Mouse (Mus musculus): ENCODE data around the gene Emcn.

The Emcn gene

DNA sequence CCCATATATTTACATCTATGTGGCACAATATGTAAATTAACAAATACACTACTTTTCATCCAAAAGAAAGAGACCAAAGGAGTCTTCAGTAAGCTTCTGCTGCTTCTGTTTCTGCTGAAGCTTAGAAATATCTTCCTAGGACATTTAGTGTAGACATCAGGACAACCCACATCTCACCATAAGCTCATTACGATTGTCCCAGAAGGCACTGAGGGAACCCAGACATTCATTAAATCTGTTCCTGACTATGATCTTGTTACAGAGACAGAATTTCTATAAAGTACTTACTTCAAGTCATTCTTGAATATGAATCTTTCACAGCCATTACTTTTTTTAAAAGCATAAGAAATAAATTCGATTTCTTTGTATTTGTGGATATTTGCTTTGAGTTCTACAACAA, 41.4 kb downstream of the Emcn start:
- no peak for DNase-seq (ENCODE audit: inconsistent age in 2 of 2, low spot score in 1 of 2)

DNA sequence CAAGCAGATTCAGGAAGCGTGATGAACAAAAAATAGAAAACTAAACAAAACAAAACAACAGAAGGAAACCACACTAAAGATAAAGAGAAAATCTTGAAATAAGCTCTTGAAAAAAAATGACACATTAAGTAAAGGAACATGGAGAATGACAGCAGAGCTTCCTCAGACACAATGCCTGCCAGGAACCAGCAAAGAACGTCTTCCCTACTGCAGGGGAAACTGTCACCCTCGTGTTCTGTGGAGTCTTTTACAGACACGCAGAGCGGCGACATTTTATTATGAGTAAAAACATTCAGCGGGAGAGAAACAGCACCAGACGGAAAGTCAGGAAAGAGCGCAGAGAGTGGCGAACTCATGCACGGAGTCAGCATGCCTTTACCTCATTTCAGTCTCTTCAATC, 54.7 kb downstream of the Emcn start:
- no peak for DNase-seq (ENCODE audit: inconsistent age in 2 of 2, low spot score in 1 of 2)

DNA sequence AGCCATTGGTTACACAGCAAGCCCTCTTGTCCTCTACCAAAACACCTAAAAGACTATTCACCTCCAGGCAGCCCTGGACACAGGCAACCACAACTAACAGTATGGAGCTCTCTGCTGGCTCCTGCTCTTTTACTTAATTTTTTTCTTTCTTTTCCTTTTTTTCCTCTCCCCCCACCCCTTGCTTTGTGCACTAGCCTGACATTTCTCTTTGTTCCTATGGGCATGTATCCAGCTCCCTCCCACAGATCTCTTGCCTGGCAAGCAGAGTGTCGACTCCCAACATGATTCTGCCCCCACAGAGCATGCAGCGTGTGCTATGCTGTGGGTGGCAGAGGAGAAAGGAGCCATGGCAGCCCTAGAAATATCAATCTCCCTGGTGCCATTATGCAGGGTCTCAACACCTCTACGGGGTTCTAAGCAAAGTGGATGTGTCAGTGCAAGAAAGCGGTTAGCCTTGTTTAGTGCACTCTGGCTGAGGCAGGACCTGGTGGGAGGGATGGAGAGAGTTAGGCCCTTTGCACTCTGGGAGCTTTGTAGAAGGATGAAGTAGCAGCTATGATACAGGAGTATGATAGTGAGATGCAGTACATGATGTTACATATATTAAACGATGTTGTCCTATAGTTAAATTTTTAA, 74.7 kb downstream of the Emcn start:
- peak in 1 of 2 experiments; percentile 14 for DNase-seq (ENCODE audit: inconsistent age in 2 of 2, low spot score in 1 of 2)

DNA sequence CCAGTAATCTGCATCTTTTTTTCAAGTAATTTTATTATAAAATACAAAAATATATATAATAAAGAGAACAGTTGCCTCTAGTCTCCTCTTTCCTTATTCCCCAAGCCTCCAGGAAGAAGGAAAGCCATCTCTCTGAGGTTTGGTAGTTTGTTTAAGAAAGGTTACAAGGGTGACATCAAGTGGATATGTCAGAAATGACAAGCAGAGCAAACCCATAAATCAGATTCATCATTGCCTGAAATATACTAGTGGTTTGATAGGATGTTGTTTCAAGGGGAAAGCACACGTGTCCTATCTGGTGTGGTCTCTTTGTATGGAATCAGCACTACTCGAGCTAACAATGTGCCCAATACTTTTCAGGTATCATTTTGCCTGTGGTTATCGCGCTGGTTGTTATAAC, 77.8 kb downstream of the Emcn start:
- DNase-seq (ENCODE audit: inconsistent age in 2 of 2, low spot score in 1 of 2): peak in 1 of 2 experiments; percentile 19

DNA sequence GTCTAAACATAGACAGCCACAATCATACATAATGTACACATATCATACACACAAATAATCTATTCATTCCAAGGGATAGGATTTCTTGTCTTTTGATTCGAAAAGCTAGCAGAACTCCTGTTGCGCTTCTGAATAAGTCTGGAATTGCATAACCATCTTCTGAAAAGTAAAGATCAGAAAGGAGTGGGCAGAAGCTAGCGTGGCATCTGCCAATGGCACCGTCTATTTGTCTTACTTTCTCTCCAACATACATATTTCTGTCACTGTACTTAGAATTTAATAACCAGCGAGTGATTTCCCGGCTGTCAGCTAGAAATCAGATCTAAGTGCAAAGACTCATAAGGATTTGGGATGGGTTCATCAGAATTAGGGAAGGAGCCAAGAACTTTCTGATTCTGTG, 88.6 kb downstream of the Emcn start:
- DNase-seq (ENCODE audit: inconsistent age in 2 of 2, low spot score in 1 of 2): no peak

DNA sequence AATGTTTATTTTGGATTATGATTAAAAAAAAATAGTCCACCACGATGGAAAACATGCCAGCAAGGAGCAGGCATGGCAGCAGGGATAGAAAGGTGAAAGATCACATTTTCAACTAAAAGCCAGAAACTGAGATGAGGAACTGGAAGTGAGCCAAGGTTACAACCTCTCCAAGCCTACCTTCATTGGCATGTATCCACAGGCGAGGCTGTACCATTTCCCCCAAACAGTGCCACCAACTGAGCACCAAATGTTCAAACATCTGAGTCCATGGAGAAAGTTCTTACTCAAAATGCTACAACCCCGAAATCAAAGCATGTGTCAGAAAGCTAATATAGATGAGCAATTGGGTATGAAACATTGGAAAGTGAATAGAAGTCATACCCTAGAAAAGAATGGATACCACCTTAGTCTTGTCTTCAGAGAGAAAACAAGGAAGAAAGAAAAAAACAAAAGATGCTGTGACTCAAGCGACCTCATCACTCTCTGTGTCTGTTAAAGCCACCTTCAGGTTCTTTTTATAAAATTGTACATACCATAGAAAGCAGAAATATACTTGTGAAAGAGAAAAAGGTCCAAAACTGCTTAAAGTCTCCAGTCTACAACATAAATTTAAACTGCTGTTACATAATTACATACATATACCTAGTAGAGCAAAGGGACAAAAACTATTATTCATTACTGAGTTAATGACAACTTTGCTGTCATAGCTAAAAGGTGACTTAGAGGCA, 124.2 kb downstream of the Emcn start:
- DNase-seq (ENCODE audit: inconsistent age in 2 of 2, low spot score in 1 of 2): no peak

DNA sequence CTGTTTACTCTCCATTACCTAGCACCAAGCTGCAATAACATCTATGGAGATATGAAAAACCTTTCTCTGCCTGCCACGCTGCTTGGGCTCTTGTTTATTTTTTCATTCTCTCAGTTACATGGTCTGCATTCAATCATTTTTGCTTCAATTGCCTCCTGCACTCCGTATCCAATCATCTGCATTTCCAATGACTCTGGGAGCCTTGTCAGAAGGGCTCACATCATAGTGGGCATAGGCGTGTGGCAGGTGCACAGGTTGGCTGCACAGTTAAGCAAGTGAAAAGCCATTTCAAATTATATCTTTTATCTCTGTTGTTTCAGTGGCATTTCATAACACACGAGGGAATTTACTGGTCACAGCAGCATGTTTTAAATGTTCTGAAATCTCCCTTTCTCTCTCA, 125.1 kb downstream of the Emcn start:
- DNase-seq (ENCODE audit: inconsistent age in 2 of 2, low spot score in 1 of 2): no peak

DNA sequence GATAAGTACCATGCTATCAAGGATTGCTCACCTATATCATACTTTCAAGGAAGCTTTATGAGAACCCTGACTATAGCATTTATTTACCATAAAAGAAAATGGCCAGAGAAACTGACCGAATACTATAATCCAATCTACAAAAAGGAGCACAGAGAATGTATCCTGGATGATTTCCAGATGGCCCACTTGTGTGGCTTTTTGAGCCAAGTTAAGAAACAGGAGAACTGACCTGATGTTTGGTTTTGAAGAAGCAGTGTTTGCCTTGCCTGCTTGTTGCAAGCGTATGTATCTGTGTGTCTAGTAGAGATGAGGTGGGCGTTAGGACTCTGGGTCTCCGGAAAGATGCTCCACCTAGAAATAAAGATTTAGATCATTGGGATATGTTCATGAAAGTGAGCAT, 125.9 kb downstream of the Emcn start:
- DNase-seq (ENCODE audit: inconsistent age in 2 of 2, low spot score in 1 of 2): no peak

DNA sequence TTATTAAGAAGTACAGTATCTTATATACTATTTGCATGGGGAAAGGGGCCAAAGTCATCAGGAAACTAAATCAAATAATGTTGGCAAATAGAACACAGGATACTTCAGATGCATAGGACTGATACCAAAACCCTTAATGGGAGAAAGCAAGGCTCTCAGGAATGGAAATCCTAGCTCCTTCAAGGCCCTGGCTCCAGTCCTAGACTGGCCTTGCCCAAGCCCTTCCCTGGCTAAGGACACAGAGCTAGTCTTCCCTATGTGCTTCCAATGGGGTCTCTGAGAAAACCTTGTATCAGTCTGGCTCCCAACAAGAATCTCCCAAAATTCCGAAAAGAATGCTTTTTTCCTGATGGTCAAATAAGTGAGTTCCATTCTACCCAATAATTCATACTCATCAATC, 126.5 kb downstream of the Emcn start:
- no peak for DNase-seq (ENCODE audit: inconsistent age in 2 of 2, low spot score in 1 of 2)

DNA sequence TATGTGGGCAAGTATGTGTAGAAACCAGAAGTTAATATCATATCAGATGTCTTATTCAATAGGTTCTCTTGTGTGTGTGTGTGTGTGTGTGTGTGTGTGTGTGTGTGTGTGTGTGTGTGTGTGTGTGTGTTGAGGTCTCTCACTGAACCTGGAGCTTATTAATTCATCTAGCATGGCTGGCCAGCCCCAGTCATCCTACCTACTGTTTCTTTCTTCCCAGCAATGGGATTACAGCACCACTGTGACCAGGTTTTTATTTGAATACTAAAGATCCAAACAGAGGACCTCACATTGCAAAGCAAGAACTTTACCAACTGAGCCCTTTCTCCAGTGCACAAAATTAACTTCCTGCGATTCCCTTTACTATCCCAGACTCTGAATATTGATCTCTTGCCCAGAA, 131.3 kb downstream of the Emcn start:
- DNase-seq (ENCODE audit: inconsistent age in 2 of 2, low spot score in 1 of 2): no peak

DNA sequence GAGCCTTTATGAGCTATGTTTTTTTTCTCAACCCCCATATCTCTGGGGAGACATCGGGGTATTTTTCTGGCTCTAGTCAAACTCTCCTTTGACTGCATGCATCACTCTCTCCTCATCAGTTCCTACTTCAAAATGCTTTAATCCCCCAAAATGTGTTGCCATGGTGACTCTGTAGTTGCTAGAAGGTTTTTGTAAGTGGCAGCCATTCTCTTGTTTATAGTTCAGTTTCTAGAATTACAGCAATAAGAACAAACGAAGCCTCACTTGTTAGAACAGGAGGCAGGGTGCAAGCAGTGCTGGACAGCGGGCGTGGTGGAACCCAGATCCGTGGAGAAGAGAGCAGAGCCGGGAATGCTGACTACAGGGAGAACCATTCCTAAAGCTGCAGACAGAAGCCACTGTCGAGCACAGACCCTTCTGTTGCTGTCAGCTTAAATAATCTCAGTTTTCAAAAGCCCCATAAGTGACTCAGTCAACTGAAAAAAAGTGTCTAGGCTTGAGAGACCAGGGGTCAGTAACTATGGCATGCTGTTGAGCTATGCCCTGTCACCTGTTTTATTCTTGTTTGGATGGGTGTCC, 139.0 kb downstream of the Emcn start:
- DNase-seq (ENCODE audit: inconsistent age in 2 of 2, low spot score in 1 of 2): no peak

DNA sequence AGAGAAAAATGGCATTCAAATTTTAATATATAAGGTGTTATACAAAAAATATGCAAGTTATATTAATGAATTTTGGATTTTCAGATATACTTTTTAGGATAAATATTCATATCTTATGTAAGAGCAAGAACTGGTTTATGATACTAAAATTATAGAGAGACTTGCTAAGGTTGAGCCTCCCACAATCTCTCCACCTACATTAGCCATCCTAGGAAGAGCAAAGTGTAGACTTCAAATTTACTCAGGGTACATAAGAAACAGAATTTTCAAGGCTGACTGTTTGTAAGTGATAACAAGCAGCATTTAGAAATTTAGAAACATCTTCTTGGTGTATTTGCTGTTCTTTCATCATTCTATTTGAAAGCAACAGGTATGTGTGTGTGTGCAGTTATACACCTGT, 140.3 kb downstream of the Emcn start:
- DNase-seq (ENCODE audit: inconsistent age in 2 of 2, low spot score in 1 of 2): no peak
